Mouse (Mus musculus): ENCODE measurements around the gene Exosc7.

DNA sequence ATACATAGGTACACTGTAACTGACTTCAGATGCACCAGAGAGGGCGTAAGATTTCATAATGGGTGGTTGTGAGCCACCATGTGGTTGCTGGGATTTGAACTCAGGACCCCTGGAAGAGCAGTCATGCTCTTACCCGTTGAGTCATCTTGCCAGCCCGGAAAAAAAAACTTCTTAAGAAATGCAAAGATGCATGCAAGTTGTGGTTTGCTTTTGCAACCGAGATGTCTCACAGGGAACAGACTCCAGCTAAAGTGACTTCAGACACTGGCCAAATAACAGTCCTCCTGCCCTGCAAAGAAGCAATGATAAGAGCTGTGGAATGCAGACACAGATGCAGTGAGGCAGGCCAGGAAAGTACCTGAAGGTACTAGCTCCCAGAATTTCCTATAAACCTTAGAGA is 22.2 kb upstream of the Exosc7 start:
- TF ChIP-seq CTCF (IDR thresholded peaks at IDR 0.05; ENCODE audit: control insufficient read depth, insufficient read depth, low read length) (no peak), POLR2A (IDR thresholded peaks at IDR 0.05; ENCODE audit: borderline replicate concordance, control insufficient read depth, low read depth, low read length) (no peak)
